Mouse (Mus musculus) adrenal gland (tissue): ENCODE measurements around the gene Lsr.
"Not testable (repeated sequence)": the region's sequence is repeated elsewhere in the genome, so short reads cannot be mapped to it uniquely, and the experiment has no call there.

Source experiments
- intact Hi-C: fragments of 180-260 bp; cut with DNase I; formaldehyde crosslinking; loops from one replicate; pipeline ENCODE4 v1.15.1; 2025

The Lsr gene

DNA sequence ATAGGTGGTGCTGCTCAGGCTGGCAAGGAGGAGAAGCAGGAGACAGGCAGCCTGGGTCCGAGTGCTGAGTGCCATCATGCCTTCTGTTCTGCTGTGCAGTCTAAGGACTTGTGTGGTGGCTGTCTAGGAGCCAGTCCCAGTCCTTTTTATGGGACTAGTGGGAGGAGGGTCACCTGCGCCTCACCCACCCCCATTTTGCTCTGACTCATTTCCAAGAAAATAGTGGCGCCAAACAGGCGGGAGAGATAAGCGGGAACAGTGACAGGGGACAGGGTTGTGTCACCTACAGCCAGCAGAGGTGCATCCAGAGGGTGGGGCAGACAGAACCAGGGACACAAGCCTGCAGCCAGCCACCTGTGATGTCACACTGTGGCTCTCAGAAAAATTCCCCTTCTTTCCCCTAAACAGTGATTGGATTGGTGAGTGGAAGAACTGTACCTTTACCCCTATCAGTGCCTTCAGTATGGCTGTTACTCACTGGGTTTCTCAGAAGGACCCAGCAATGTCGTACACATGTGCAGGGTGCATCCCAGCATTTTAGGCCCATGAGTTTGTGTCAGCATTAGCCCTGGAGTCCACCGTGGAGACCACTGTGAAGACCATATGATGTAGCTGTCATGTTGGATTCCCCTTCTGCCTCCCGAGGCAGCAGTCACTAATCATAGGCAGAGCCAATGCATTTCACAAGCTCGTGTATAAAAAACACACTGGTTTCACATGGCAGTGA, 29.2 kb downstream of the Lsr start, which contains the start of gene Hamp:
TSS of gene Hamp (minus strand) at position 124 of the 727 bp plus-strand sequence.
- intact Hi-C loops = no loop called here

GRCm38 (mm10) chr7:30942365-30942764, 30.9 kb downstream of the Lsr start:
- intact Hi-C loops = not testable (repeated sequence)

GRCm38 (mm10) chr7:30940070-30940469, 33.2 kb downstream of the Lsr start:
- intact Hi-C loops = not testable (repeated sequence)

GRCm38 (mm10) chr7:30935422-30936099, 37.7 kb downstream of the Lsr start:
- intact Hi-C loops = not testable (repeated sequence)

GRCm38 (mm10) chr7:30924581-30924980, 48.7 kb downstream of the Lsr start, which contains the start of gene Hamp2:
Gene Hamp2, minus strand, starts transcription at chr7:30924681.
- intact Hi-C loops = not testable (repeated sequence)

GRCm38 (mm10) chr7:30924071-30924470, 49.2 kb downstream of the Lsr start:
- intact Hi-C loops = no loop called here

DNA sequence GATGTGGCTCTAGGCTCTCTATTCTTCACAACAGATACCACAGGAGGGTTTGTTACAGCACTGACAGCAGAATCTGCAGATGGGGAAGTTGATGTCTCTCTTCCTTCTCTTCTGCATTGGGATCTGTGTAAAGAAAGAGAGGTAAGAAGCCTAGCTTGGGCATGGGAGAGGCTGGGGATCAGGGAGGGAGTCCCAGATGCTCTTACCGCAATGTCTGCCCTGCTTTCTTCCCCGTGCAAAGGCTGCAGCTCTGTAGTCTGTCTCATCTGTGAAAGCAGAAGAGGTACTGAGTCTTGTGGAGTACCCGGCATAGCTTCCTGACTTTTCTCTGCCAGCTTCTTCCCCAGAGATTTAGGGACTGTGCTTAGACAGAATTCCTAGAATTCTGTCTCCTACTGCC, 50.8 kb downstream of the Lsr start:
- intact Hi-C loops = not testable (repeated sequence)

DNA sequence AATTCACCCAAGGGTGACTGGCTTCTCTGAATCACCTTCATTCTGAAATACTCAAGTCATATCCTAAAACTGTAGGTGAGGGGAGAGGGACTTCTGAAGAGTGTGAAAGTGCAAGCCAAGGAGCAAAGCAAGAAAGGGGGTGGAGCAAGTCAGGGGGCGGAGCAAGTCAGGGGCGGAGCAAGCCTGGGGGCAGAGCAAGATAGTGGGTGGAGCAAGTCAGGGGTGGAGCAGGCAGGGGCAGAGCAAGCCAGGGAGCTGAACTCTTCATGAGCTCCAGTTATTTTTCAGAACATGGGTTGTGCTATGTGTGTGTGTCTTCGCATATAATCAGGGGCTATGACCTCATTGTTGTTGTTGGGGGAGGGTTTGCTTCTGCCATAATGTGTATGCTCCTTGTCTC, 53.0 kb downstream of the Lsr start:
- intact Hi-C loops = no loop called here

DNA sequence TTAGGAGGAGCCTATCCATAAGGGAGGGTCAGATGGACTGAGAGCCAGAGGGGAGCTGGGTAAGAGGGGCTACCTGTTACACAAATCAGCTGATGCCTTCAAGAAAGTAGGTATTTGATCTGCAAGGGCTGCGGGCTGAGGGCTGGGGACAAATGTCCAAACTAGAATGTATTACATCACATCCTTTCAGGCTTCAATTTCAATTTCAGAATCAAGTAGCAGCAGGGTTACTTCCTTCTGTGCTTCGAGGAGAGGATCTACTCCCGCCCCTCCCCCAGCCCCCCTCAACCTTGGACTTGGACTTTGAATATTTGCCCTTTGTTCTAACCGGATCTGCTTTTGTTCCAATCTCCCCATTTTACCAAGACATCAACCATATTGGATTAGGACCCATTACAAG, 56.0 kb downstream of the Lsr start:
- intact Hi-C loops = no loop called here

GRCm38 (mm10) chr7:30916713-30917112, 56.6 kb downstream of the Lsr start:
- intact Hi-C loops = no loop called here

DNA sequence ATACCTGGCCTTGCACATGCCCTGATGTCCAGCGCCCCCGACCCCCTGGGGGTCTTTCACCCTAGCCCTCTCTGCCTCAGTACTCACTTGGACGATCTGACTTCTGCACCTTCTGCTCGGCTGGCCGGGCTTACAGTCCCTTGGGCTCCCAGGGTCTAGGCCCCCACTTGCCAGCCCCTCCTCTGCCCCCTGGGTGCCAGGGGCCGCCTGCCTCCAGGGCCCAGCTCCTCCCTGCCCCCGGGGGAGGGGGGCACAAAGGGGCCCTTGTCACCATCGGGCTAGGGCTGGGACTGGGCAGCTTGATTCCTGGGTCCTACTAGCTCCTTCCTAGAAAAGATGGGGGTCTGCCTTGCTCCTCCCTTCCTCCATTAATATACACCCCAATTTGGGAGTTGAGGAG, 58.5 kb downstream of the Lsr start, which contains the start of gene Mag:
TSS of gene Mag (minus strand) at position 142 of the 400 bp plus-strand sequence.
- intact Hi-C loops = no loop called here

DNA sequence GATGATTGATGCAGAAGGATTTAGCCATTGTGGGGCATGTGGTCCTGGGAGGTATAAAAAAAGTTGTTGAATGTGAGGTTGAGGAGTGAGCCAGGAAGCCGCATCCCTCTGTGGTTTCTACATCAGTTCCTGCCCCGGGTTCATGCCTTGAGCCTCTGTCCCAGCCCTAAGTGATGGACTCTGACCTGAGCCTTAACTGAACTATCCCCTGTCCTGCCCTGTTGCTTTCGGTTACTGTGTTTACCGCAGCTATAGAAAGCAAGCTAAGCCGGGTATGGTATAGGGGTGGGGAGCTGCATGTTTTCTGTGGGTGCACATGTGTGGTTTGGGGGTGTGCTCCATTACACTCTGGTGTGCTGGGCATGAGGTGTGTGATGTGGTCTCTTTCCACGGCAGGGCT, 63.5 kb downstream of the Lsr start:
- intact Hi-C loops = no loop called here

DNA sequence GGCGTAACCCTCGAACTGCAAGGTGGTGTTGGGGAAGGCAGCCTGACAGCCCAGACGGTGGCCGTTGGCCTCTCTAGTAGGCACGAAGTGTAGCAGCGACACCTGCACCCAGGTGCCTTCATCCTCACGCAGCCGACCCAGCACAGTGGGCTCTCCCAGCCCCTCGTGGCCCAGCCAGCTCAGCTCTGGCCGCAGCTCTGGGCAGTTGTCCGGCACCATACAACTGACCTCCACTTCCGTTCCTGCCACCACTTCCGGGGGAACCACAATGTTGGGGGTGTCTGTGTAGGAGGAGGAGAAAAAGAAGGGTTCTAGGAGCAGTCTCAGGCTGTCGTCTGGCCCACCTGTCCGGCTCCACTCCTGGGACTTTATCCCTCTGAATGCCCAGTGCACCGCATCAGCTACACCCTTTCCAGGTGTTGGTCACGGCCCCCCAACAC, 64.3 kb downstream of the Lsr start:
- intact Hi-C loops = no loop called here

DNA sequence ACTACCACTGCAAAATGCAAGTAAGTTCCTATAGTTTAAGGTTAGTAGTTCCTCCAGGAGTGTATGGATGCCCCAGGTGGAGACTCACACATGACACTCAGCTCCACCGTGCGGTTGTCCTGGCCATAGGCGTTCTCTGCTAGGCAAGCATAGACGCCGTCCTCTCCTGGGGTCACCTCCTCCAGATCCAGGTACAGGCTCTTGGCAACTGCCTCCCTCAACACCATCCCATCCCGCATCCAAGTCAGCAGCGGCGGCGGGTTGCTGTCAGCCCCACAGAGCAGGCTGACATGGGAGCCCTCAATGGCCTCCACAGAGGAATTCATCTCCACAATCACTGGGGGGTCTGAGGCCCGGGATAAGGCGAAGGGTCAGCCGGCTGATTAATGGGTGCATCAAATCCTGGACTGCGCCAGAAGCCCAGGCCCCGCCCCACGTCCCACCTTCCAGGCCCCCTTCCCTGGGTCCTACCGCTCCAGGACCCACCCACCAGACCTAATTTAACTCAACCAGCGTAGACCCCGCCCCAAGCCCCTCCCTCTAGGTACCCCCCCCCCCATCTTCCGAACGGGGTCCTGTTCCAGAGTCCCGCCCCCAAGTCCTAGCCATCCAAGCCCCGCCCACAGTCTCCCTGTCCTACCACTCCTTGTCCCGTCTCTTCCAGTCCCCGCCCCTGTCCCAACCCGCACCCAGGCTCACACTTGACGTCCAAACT, 64.8 kb downstream of the Lsr start:
- intact Hi-C loops = no loop called here
